Mouse (Mus musculus): ENCODE data around the gene Stx8. TPM values are rescaled to one million over a fixed set of nuclear protein-coding genes. Genes with fewer than 3 reads are reported as not detected.

Stx8 gene
- polyA plus RNA-seq, 1 experiment from 2014 or later, result 51.7 TPM

DNA sequence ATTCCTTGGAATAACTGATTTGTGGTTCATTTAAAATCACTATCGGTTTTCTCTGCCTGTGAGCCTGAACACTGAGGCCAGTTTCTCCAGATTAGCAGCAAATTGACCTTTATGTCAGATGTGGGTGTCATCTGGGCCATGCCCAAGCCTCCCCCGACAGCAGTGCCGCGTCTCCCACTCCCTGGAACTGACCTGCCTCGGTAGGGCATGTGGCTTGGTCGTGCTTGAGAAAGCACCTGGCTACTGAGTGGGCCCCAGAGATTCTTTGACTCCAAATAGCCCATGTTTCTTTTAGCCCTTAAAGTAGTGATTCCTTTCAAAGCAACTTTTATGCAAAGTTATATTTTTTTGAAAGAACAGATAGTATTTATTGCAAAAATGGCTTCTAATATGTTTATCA lies 155.3 kb downstream of the Stx8 start:
- Histone ChIP-seq H3K27ac (ENCODE audit: low read depth, low read length) (no peak overlapping the region), H3K4me2 (replicated peaks; ENCODE audit: low read depth, low read length) (no peak overlapping the region), H3K9me3 (ENCODE audit: control insufficient read depth, low read length) (no peaks in the 10 kb centered on the region), H3K27me3 (ENCODE audit: control insufficient read depth, insufficient read depth, low read length) (no peaks in the 10 kb centered on the region), H3K4me1 (ENCODE audit: control insufficient read depth, insufficient read depth, low read length) (peaks cover 8% of the 10 kb centered on the region), H3K9ac (ENCODE audit: low read depth, low read length) (no peak overlapping the region), H3K4me3 (ENCODE audit: low read length) (no peak overlapping the region), H3K36me3 (ENCODE audit: control insufficient read depth, insufficient read depth, low read length) (no peaks in the 10 kb centered on the region)
- 0 out of 2 replicates have a peak, but pooled peaks have one; percentile 52 for ATAC-seq (ENCODE audit: low FRiP score, low TSS enrichment)
- WGBS, result 10% methylated on average over 6 of the region's 6 CpGs

DNA sequence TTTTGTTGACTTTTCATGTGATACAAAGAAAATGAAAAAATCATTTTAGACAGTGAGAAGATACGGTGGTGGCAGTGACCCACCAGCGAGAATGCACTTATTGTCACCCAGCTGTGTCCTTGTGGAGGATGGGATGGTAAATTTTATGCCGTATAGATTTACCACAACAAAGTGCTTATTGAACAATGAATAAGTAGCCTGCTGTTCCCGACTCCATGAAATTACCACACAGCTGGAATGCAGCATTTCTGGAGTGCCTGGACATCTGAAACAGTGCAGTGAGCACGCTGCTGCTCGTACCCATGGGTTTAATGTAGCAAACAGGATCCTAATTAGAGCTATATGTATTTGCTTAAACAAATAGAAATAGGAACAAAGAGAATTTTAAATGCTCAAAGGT lies 155.7 kb downstream of the Stx8 start:
- Histone ChIP-seq H3K4me1 (ENCODE audit: control insufficient read depth, insufficient read depth, low read length) (peaks cover 8% of the 10 kb centered on the region), H3K9ac (ENCODE audit: low read depth, low read length) (no peak overlapping the region), H3K4me3 (ENCODE audit: low read length) (no peak overlapping the region), H3K27me3 (ENCODE audit: control insufficient read depth, insufficient read depth, low read length) (no peaks in the 10 kb centered on the region), H3K27ac (ENCODE audit: low read depth, low read length) (no peak overlapping the region), H3K36me3 (ENCODE audit: control insufficient read depth, insufficient read depth, low read length) (no peaks in the 10 kb centered on the region), H3K9me3 (ENCODE audit: control insufficient read depth, low read length) (no peaks in the 10 kb centered on the region), H3K4me2 (replicated peaks; ENCODE audit: low read depth, low read length) (no peak overlapping the region)
- WGBS, result 36% methylated on average over 6 of the region's 6 CpGs
- no peak for ATAC-seq (ENCODE audit: low FRiP score, low TSS enrichment)

GRCm38 (mm10) chr11:68126071-68126470 lies 160.1 kb downstream of the Stx8 start:
- peaks cover 5% of the 10 kb centered on the region for H3K4me1 ChIP-seq (ENCODE audit: control insufficient read depth, insufficient read depth, low read length)
- H3K27ac ChIP-seq (ENCODE audit: low read depth, low read length), result no peak overlapping the region
- H3K27me3 ChIP-seq (ENCODE audit: control insufficient read depth, insufficient read depth, low read length), result no peaks in the 10 kb centered on the region
- no peak overlapping the region for H3K4me2 ChIP-seq (replicated peaks; ENCODE audit: low read depth, low read length)
- no peak overlapping the region for H3K9ac ChIP-seq (ENCODE audit: low read depth, low read length)
- no peaks in the 10 kb centered on the region for H3K36me3 ChIP-seq (ENCODE audit: control insufficient read depth, insufficient read depth, low read length)
- H3K9me3 ChIP-seq (ENCODE audit: control insufficient read depth, low read length), result no peaks in the 10 kb centered on the region
- ATAC-seq (ENCODE audit: low FRiP score, low TSS enrichment), result no peak
- H3K4me3 ChIP-seq (ENCODE audit: low read length), result no peak overlapping the region
- 89% methylated on average over 9 of the region's 9 CpGs for WGBS

- no peak overlapping the region for H3K27ac ChIP-seq (ENCODE audit: low read depth, low read length)
- 38% methylated on average over 7 of the region's 7 CpGs for WGBS
- no peak for ATAC-seq (ENCODE audit: low FRiP score, low TSS enrichment)
Observed at GRCm38 (mm10) chr11:68134494-68134893, 168.5 kb downstream of the Stx8 start.

DNA sequence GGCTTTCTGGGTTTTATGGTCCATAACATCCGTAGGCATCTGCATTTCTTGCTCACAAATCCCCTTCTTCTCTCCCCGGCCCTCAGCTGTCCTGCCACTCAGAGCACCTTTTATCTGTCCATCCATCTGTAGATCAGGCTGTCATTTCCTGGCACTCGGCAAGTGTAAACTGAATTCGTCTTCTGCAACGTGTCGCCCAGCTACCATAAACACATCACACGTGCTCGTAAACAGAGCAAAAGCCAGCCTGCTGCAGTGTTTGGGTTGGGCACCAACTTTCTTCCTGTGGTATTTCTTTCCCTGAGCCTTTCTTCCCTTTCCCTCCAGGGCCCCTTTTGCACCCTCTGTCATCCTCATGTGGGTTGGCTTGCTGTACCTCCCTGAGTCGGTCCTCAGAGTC lies 169.4 kb downstream of the Stx8 start:
- WGBS, result 5% methylated on average over 9 of the region's 9 CpGs
- no peak overlapping the region for H3K4me2 ChIP-seq (replicated peaks; ENCODE audit: low read depth, low read length)

More at GRCm38 (mm10) chr11:68134494-68134893, 168.5 kb downstream of the Stx8 start:
- Histone ChIP-seq H3K4me1 (ENCODE audit: control insufficient read depth, insufficient read depth, low read length) (peaks cover 12% of the 10 kb centered on the region), H3K36me3 (ENCODE audit: control insufficient read depth, insufficient read depth, low read length) (no peaks in the 10 kb centered on the region), H3K4me2 (replicated peaks; ENCODE audit: low read depth, low read length) (no peak overlapping the region; the same call in 1 of the 2 replicates), H3K9me3 (ENCODE audit: control insufficient read depth, low read length) (no peaks in the 10 kb centered on the region), H3K9ac (ENCODE audit: low read depth, low read length) (no peak overlapping the region), H3K4me3 (ENCODE audit: low read length) (no peak overlapping the region), H3K27me3 (ENCODE audit: control insufficient read depth, insufficient read depth, low read length) (no peaks in the 10 kb centered on the region)

GRCm38 (mm10) chr11:68136687-68137086 lies 170.7 kb downstream of the Stx8 start:
- no peak overlapping the region for H3K4me2 ChIP-seq (replicated peaks; ENCODE audit: low read depth, low read length)
- no peak overlapping the region for H3K9ac ChIP-seq (ENCODE audit: low read depth, low read length)
- H3K27ac ChIP-seq (ENCODE audit: low read depth, low read length), result no peak overlapping the region
- H3K4me3 ChIP-seq (ENCODE audit: low read length), result no peak overlapping the region
- peaks cover 12% of the 10 kb centered on the region for H3K4me1 ChIP-seq (ENCODE audit: control insufficient read depth, insufficient read depth, low read length)
- no peaks in the 10 kb centered on the region for H3K27me3 ChIP-seq (ENCODE audit: control insufficient read depth, insufficient read depth, low read length)
- H3K9me3 ChIP-seq (ENCODE audit: control insufficient read depth, low read length), result no peaks in the 10 kb centered on the region
- 66% methylated on average over 8 of the region's 8 CpGs for WGBS
- no peaks in the 10 kb centered on the region for H3K36me3 ChIP-seq (ENCODE audit: control insufficient read depth, insufficient read depth, low read length)
- no peak for ATAC-seq (ENCODE audit: low FRiP score, low TSS enrichment)

More for the DNA sequence above, 169.4 kb downstream of the Stx8 start:
- Histone ChIP-seq H3K9me3 (ENCODE audit: control insufficient read depth, low read length) (no peaks in the 10 kb centered on the region), H3K27ac (ENCODE audit: low read depth, low read length) (no peak overlapping the region), H3K4me1 (ENCODE audit: control insufficient read depth, insufficient read depth, low read length) (peaks cover 12% of the 10 kb centered on the region), H3K36me3 (ENCODE audit: control insufficient read depth, insufficient read depth, low read length) (no peaks in the 10 kb centered on the region), H3K9ac (ENCODE audit: low read depth, low read length) (no peak overlapping the region), H3K4me3 (ENCODE audit: low read length) (no peak overlapping the region), H3K27me3 (ENCODE audit: control insufficient read depth, insufficient read depth, low read length) (no peaks in the 10 kb centered on the region)
- no peak for ATAC-seq (ENCODE audit: low FRiP score, low TSS enrichment)

GRCm38 (mm10) chr11:68142296-68142695 lies 176.3 kb downstream of the Stx8 start:
- peaks cover 16% of the 10 kb centered on the region for H3K4me1 ChIP-seq (ENCODE audit: control insufficient read depth, insufficient read depth, low read length)
- no peaks in the 10 kb centered on the region for H3K9me3 ChIP-seq (ENCODE audit: control insufficient read depth, low read length)
- no peak overlapping the region for H3K27ac ChIP-seq (ENCODE audit: low read depth, low read length)
- ATAC-seq (ENCODE audit: low FRiP score, low TSS enrichment), result no peak
- H3K9ac ChIP-seq (ENCODE audit: low read depth, low read length), result no peak overlapping the region
- H3K4me3 ChIP-seq (ENCODE audit: low read length), result no peak overlapping the region
- 51% methylated on average over 8 of the region's 8 CpGs for WGBS
- no peaks in the 10 kb centered on the region for H3K36me3 ChIP-seq (ENCODE audit: control insufficient read depth, insufficient read depth, low read length)
- no peaks in the 10 kb centered on the region for H3K27me3 ChIP-seq (ENCODE audit: control insufficient read depth, insufficient read depth, low read length)
- no peak overlapping the region for H3K4me2 ChIP-seq (replicated peaks; ENCODE audit: low read depth, low read length)

- Histone ChIP-seq H3K4me3 (ENCODE audit: low read length) (no peak overlapping the region), H3K9me3 (ENCODE audit: control insufficient read depth, low read length) (no peaks in the 10 kb centered on the region), H3K27ac (ENCODE audit: low read depth, low read length) (no peak overlapping the region), H3K36me3 (ENCODE audit: control insufficient read depth, insufficient read depth, low read length) (no peaks in the 10 kb centered on the region), H3K4me2 (replicated peaks; ENCODE audit: low read depth, low read length) (no peak overlapping the region), H3K27me3 (ENCODE audit: control insufficient read depth, insufficient read depth, low read length) (no peaks in the 10 kb centered on the region), H3K4me1 (ENCODE audit: control insufficient read depth, insufficient read depth, low read length) (peaks cover 16% of the 10 kb centered on the region), H3K9ac (ENCODE audit: low read depth, low read length) (no peak overlapping the region)
- 50% methylated on average over 13 of the region's 13 CpGs for WGBS
- ATAC-seq (ENCODE audit: low FRiP score, low TSS enrichment), result no peak
Observed at GRCm38 (mm10) chr11:68144235-68145065, 178.5 kb downstream of the Stx8 start.

GRCm38 (mm10) chr11:68145066-68145585 lies 179.1 kb downstream of the Stx8 start:
- no peak for ATAC-seq (ENCODE audit: low FRiP score, low TSS enrichment)
- Histone ChIP-seq H3K4me2 (replicated peaks; ENCODE audit: low read depth, low read length) (no peak overlapping the region), H3K9ac (ENCODE audit: low read depth, low read length) (no peak overlapping the region)

More at GRCm38 (mm10) chr11:68145066-68145585, 179.1 kb downstream of the Stx8 start:
- H3K4me3 ChIP-seq (ENCODE audit: low read length), result no peak overlapping the region
- H3K27me3 ChIP-seq (ENCODE audit: control insufficient read depth, insufficient read depth, low read length), result no peaks in the 10 kb centered on the region
- H3K4me1 ChIP-seq (ENCODE audit: control insufficient read depth, insufficient read depth, low read length), result peaks cover 16% of the 10 kb centered on the region
- H3K9me3 ChIP-seq (ENCODE audit: control insufficient read depth, low read length), result no peaks in the 10 kb centered on the region
- WGBS, result 31% methylated on average over 13 of the region's 13 CpGs
- H3K27ac ChIP-seq (ENCODE audit: low read depth, low read length), result no peak overlapping the region
- H3K36me3 ChIP-seq (ENCODE audit: control insufficient read depth, insufficient read depth, low read length), result no peaks in the 10 kb centered on the region
